Mouse (Mus musculus) T-helper 2 cell (primary cell): ENCODE data around the gene Srr.

Source experiments
- in situ Hi-C: fragments of 300-600 bp; cut with MboI, MseI; formaldehyde crosslinking; loops from one replicate; pipeline ENCODE4 v1.15.1; 2025; ENCODE audit warnings: high pct_unique_total_duplicates

Srr gene

GRCm38 (mm10) chr11:74907850-74908249 is 17.9 kb downstream of the Srr start:
- in situ Hi-C loops, result no loop called here

DNA sequence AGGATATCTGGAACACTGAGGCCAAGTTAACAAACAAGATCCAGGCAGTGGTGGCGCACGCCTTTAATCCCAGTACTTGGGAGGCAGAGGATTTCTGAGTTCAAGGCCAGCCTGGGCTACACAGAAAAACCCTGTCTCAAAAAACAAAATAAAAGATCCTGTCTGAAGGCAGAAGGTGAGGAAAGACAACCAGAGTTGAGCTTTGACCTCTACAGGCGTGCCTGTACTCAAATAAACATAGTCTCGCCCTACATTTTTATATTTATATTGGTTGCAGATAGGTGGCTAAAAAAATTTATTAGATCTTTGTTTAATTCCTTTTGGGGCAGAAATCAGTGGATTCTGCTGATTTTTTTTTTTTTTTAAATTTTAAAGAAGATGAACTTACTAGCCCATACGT is 23.3 kb downstream of the Srr start:
- in situ Hi-C loops, result no loop called here

- in situ Hi-C loops, result no loop called here
Observed at GRCm38 (mm10) chr11:74901555-74901954, 24.2 kb downstream of the Srr start.

DNA sequence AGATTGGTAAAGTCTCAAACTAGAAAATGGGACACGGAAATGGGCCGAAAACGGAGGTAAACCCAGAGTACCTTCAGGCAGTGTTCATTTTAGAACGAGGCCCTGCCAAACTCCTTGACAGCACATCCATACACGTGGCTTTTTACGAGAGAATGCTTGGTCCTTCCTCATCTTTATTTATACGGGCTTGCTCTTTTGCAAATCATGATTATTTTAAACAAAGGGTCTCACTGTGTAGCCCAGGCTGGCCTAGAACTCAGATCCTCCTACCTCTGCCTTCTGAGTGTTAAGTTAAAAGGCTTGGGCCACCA is 27.3 kb downstream of the Srr start:
- in situ Hi-C loops, result no loop called here

GRCm38 (mm10) chr11:74897678-74898516 is 27.9 kb downstream of the Srr start, which contains the start of gene Tsr1:
Gene Tsr1 (plus strand): TSS chr11:74898071.
- in situ Hi-C loops, result no loop called here

- in situ Hi-C loops, result no loop called here
Observed at GRCm38 (mm10) chr11:74896901-74897677, 28.7 kb downstream of the Srr start, which contains the start of gene Sgsm2. Gene Sgsm2 (minus strand): TSS chr11:74897060.

DNA sequence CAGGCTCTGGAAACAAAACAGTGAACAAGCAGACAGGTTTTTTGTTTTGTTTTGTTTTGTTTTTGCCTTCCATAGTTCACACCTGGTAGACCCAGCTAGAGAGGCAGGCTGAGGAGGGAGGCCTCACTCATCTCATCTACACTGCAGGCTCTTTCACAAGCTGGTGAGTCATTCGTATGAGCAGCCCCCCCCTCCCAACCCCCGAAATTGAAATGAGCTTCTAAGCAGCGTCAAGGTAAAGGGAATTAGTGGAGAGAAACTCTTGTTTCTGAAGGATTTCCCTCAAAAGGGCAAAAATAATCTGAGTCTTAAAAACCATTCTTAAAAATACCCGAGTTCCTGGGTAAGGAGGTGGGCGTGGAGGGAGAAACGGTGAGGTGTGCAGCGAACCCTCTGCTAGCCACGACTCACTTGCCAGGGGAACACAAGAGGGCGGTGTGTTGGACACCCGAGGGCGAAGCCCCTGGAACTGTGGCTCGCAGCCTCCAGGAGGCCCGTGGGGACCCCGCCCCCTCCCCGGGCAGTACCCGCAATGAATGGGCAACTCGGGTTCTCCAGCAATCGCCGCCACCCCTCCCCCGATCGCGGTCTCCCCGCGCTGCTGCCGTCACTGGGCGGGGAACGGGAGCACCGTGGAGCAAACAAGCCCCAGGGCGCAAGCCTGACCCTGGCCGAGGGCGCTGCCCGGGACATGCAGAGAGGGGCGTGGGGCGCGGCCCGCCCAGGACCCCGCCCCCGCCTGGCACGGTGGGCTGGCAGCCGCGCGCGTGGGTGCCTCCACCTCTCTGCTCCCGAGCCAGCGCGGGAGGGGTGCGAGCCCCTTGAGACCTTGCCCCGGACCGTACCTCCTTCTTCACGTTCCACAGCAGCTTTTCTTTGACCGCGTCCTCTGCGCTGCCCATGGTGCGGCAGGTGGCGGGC is 29.5 kb downstream of the Srr start:
- in situ Hi-C loops, result no loop called here

GRCm38 (mm10) chr11:74894619-74895018 is 31.1 kb downstream of the Srr start:
- in situ Hi-C loops, result no loop called here

GRCm38 (mm10) chr11:74883098-74883497 is 42.6 kb downstream of the Srr start:
- in situ Hi-C loops, result no loop called here

- in situ Hi-C loops, result no loop called here
Observed at GRCm38 (mm10) chr11:74881979-74882378, 43.8 kb downstream of the Srr start.

DNA sequence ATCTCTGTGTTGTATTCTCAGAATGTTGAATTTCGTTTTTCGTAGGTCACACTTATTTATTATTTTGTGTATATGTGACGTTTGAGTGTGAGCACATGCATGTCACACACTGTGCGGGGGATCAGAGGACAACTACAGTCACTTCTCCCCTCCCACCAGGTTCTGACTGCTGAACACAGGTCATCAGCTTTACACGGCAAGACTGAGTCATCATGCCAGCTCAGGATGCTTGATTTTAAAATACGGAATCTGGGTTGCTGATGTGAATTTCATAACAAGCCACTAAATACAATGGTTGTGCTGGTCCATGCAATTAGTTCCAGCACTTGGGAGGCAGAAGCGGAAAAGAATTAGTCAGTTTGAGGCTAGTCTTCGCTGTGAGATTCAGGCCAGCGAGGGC is 44.7 kb downstream of the Srr start:
- in situ Hi-C loops, result no loop called here

DNA sequence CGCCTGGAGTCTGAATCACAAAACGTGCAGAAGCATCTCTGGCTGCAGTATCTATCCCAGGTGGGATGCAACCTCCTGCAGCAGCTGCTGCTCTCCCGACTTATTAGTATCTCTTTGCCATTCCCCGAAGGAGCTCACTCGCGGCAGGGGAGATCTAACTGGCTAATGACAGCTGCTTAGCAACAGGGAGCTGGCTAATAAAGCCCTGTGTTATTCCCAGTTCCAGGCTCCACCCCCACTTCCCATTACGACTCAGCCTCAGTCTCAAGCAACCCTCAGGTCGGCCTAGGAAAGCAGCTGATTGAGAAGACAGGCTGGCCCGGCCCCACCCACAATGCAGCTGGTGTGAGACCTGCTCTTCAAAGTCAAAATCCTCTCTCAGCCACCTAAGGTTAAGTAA is 48.9 kb downstream of the Srr start:
- in situ Hi-C loops, result no loop called here

DNA sequence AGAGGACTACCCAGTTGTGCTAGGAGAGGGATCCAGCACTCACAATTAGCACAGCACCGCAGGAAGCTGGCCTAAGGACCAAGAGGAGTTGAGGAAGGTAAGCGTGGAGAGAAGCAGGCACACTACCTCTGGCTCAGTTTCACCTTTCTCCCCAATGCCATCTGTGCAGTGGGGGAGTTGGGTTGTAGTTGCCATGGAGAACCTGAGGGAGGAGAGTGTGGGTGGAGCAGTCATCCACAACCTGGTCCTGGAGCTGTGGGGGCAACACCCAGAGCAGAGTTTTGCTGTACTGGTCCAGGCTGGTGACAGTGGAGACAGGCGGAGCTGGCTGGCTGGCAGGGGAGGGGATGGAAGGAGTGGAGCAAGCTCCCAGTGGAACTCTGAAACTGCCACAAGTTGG is 51.1 kb downstream of the Srr start:
- in situ Hi-C loops, result no loop called here

GRCm38 (mm10) chr11:74870991-74871622 is 54.6 kb downstream of the Srr start:
- in situ Hi-C loops, result no loop called here

GRCm38 (mm10) chr11:74870544-74870943 is 55.2 kb downstream of the Srr start:
- in situ Hi-C loops, result no loop called here

DNA sequence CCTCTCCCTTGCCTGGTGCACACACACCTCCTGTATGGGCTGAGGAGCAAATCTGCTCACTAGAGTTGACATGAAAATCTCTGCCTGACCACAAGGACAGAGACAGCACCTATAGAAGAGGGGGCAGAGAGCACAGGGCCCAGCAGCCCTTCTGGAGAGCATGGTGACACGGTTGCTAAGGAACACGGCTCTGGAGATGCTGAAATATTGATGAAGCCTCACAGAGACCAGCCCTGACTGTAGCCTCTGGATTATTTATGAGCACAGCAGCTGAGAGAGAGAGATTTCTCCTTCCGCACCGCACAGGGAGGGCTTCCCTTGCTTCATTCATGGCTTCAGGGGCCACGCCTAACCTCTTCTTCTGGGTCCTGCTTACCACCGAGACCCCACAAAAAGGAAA is 56.1 kb downstream of the Srr start:
- in situ Hi-C loops, result no loop called here

DNA sequence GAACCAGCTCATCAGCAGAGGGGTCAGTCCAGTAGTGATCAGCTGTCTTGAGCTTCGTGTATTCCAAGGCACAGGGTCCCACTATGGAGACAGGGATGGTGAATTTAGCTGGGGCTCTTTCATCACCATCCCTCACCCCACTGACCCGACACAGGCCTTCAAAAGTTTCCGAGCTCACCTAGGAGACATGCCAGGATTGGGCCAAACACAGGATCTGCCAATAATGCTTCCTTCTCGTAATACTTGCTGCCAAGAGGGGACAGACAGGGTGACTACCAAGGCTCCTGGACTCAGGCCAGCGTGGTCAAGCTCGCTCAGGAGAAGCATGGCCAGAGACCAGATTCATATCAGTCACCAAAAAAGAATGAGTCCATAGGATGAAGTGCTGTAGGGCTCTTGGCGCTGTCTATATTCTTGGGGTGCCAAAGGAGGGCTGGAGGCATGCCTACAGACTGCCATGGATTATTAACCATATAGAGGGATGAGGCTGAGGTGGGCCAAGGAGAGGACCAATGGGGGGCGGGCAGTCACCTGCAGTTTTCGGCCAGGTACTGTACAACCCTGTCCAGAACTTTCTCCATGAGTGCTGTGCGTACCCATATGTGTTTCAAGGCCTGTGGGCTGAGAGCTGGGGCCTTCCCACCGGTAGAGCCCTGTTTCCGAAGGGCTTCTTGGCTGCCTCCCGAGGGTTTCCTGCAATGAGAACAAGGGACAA is 57.5 kb downstream of the Srr start:
- in situ Hi-C loops, result no loop called here

DNA sequence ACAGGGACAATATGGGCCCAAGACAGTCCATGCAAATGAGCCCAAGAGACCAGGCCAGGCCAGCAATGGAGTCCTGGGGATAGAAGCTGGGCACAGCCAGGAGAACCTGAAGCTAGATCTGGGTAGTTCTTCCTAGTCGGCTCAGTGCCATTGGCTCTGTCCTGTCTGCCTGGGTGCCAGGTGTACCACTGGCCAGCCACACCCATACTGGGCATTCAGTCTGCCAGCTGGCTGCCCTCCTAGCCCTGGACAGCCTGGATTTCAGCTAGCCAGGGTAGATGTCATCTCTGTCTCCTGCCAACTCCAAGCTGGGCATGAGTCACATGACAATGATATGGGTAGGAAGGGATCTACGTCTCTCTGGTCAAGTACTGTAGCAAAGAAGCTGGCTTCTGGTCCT is 58.6 kb downstream of the Srr start:
- in situ Hi-C loops, result no loop called here

GRCm38 (mm10) chr11:74866640-74867039 is 59.1 kb downstream of the Srr start:
- in situ Hi-C loops, result no loop called here

GRCm38 (mm10) chr11:74865252-74865651 is 60.5 kb downstream of the Srr start:
- in situ Hi-C loops, result no loop called here

- in situ Hi-C loops, result loop anchor here (5.0 kb wide), 1 partner anchor 48 kb away; no protein-coding TSS in a partner anchor
Observed at GRCm38 (mm10) chr11:74864421-74864820, 61.3 kb downstream of the Srr start.
